Mouse (Mus musculus) heart, adult 2 months (tissue): ENCODE results near the gene Clec12a.

Source experiments
- CTCF ChIP-seq: fragments of 200-600 bp; IDR thresholded peaks from 2 replicates; pipeline ENCODE4 v1.8.1; 2022; ENCODE audit warnings: antibody characterized with exemption, mild to moderate bottlenecking, moderate library complexity
- POLR2A ChIP-seq: fragments of 200-500 bp; IDR thresholded peaks from 2 replicates; pipeline ENCODE4 v1.6.1; 2011; ENCODE audit warnings: mild to moderate bottlenecking, low read depth, low read length, control low read depth; ENCODE audit not compliant: insufficient read depth

- TF ChIP-seq POLR2A, result no peak
- no peak for TF ChIP-seq CTCF
These were observed 26.0 kb upstream of the Clec12a start for GRCm38 (mm10) chr6:129316463-129316862.
